In genomic region chr15:78984286-78984778, GRCm38 (mm10) we compare ENCODE assay signal across 8 mouse cellular contexts. TPM values are rescaled to one million over a fixed set of nuclear protein-coding genes. Genes with fewer than 3 reads are reported as not detected.
DNase-seq lines count a peak whose midpoint lies in the region; ATAC-seq lines count a peak whose summit lies in the region.

No protein-coding gene starts in this region.

- no peak for ATAC-seq in lung, embryonic 15.5 days (ENCODE audit: borderline replicate concordance, extremely low read depth, low FRiP score, low TSS enrichment)
- no peak for ATAC-seq in embryonic facial prominence, embryonic 15.5 days (ENCODE audit: insufficient number of reproducible peaks, low FRiP score, low TSS enrichment, low read depth)
- no peak for ATAC-seq in intestine, embryonic 15.5 days
- ATAC-seq in neural tube, embryonic 13.5 days (ENCODE audit: low read depth) = no peak
- ATAC-seq in megakaryocyte progenitor cell, adult 5-6 weeks (replicated peaks; ENCODE audit: poor library complexity) = no peak

- peak overlapping the region; percentile 91; the same call in 1 of the 2 replicates for H3K9ac ChIP-seq in lung, embryonic 15.5 days
- no peak overlapping the region for H3K9ac ChIP-seq in embryonic facial prominence, embryonic 15.5 days
- H3K9ac ChIP-seq in intestine, embryonic 15.5 days = peak overlapping the region; percentile 78; the same call in 1 of the 2 replicates
- 0 out of 2 replicates have a peak overlapping the region, but pooled peaks have one; percentile 9 for H3K9ac ChIP-seq in neural tube, embryonic 13.5 days

- H3K9me3 ChIP-seq in lung, embryonic 15.5 days = no peaks in the 10 kb centered on the region
- no peaks in the 10 kb centered on the region for H3K9me3 ChIP-seq in embryonic facial prominence, embryonic 15.5 days (replicated peaks)
- H3K9me3 ChIP-seq in intestine, embryonic 15.5 days = no peaks in the 10 kb centered on the region
- H3K9me3 ChIP-seq in neural tube, embryonic 13.5 days = no peaks in the 10 kb centered on the region

- peak overlapping the region; percentile 95 for H3K27ac ChIP-seq in lung, embryonic 15.5 days
- peak overlapping the region; percentile 95 for H3K27ac ChIP-seq in embryonic facial prominence, embryonic 15.5 days (replicated peaks)
- peak overlapping the region; percentile 93 for H3K27ac ChIP-seq in intestine, embryonic 15.5 days
- H3K27ac ChIP-seq in neural tube, embryonic 13.5 days (replicated peaks) = no peak overlapping the region

- no peaks in the 10 kb centered on the region for H3K27me3 ChIP-seq in lung, embryonic 15.5 days
- no peaks in the 10 kb centered on the region for H3K27me3 ChIP-seq in embryonic facial prominence, embryonic 15.5 days
- no peaks in the 10 kb centered on the region for H3K27me3 ChIP-seq in intestine, embryonic 15.5 days (replicated peaks)
- no peaks in the 10 kb centered on the region; the same call in 1 of the 2 replicates for H3K27me3 ChIP-seq in neural tube, embryonic 13.5 days

- H3K4me3 ChIP-seq in lung, embryonic 15.5 days = peak overlapping the region; percentile 91
- peak overlapping the region; percentile 95 for H3K4me3 ChIP-seq in embryonic facial prominence, embryonic 15.5 days (replicated peaks)
- peak overlapping the region; percentile 77 for H3K4me3 ChIP-seq in intestine, embryonic 15.5 days (replicated peaks)
- H3K4me3 ChIP-seq in neural tube, embryonic 13.5 days = peak overlapping the region; percentile 59

- WGBS in lung, embryonic 15.5 days = 19% methylated on average over 5 of the region's 5 CpGs
- WGBS in embryonic facial prominence, embryonic 15.5 days = 29% methylated on average over 5 of the region's 5 CpGs
- WGBS in intestine, embryonic 15.5 days = 21% methylated on average over 5 of the region's 5 CpGs
- 49% methylated on average over 5 of the region's 5 CpGs for WGBS in neural tube, embryonic 13.5 days

- DNase-seq in lung, postnatal 36 days = no peak
- no peak for DNase-seq in cerebellum, postnatal 36 days
- DNase-seq in embryo, embryonic 10 days (ENCODE audit: low spot score) = no peak

- H3K36me3 ChIP-seq in lung, embryonic 15.5 days = no peaks in the 10 kb centered on the region
- H3K36me3 ChIP-seq in embryonic facial prominence, embryonic 15.5 days = peaks cover 6% of the 10 kb centered on the region; the same call in 1 of the 2 replicates
- 0 out of 2 replicates have a peak, but pooled peaks cover 7% of the 10 kb centered on the region for H3K36me3 ChIP-seq in intestine, embryonic 15.5 days
- peaks cover 3% of the 10 kb centered on the region; the same call in 1 of the 2 replicates for H3K36me3 ChIP-seq in neural tube, embryonic 13.5 days

- peak overlapping the region; percentile 78 for H3K4me2 ChIP-seq in lung, embryonic 15.5 days
- H3K4me2 ChIP-seq in embryonic facial prominence, embryonic 15.5 days (replicated peaks) = peak overlapping the region; percentile 90
- peak overlapping the region; percentile 77 for H3K4me2 ChIP-seq in intestine, embryonic 15.5 days (replicated peaks)
- H3K4me2 ChIP-seq in neural tube, embryonic 13.5 days = peak overlapping the region; percentile 80

- peaks cover 50% of the 10 kb centered on the region for H3K4me1 ChIP-seq in lung, embryonic 15.5 days
- H3K4me1 ChIP-seq in embryonic facial prominence, embryonic 15.5 days = peaks cover 63% of the 10 kb centered on the region
- H3K4me1 ChIP-seq in intestine, embryonic 15.5 days (replicated peaks) = peaks cover 45% of the 10 kb centered on the region
- H3K4me1 ChIP-seq in neural tube, embryonic 13.5 days (replicated peaks) = peaks cover 62% of the 10 kb centered on the region

RNA-seq across cellular contexts. Expression of gene Triobp, which starts 36.8 kb away (rescaled TPM):
- 39.2 and 44.9 TPM in 2 replicates for polyA plus RNA-seq in lung, embryonic 15.5 days (2015; fragmentation: Nextera tagmentation; extraction: Ambion mirVana)
- 54.6 and 61.4 TPM in 2 replicates for polyA plus RNA-seq in embryonic facial prominence, embryonic 15.5 days (2015; fragmentation: Nextera tagmentation; extraction: Ambion mirVana)
- polyA plus RNA-seq in intestine, embryonic 15.5 days (2015; fragmentation: Nextera tagmentation; extraction: Ambion mirVana) = 51.5 and 53.1 TPM in 2 replicates
- 33.4 and 40.1 TPM in 2 replicates for polyA plus RNA-seq in neural tube, embryonic 13.5 days (2015; fragmentation: Nextera tagmentation; extraction: Ambion mirVana)
- 66.0 and 71.4 TPM in 2 replicates for total RNA-seq in megakaryocyte progenitor cell, adult 5-6 weeks (2015)
- total RNA-seq in megakaryocyte progenitor cell, adult 5-6 weeks (2017) = 20.7 and 26.0 TPM in 2 replicates

RNA-seq across cellular contexts. Expression of gene H1f0, which starts 43.9 kb away (rescaled TPM):
- 560 and 562 TPM in 2 replicates for polyA plus RNA-seq in lung, embryonic 15.5 days (2015; fragmentation: Nextera tagmentation; extraction: Ambion mirVana)
- 553 and 582 TPM in 2 replicates for polyA plus RNA-seq in embryonic facial prominence, embryonic 15.5 days (2015; fragmentation: Nextera tagmentation; extraction: Ambion mirVana)
- polyA plus RNA-seq in intestine, embryonic 15.5 days (2015; fragmentation: Nextera tagmentation; extraction: Ambion mirVana) = 441 and 523 TPM in 2 replicates
- 275 and 287 TPM in 2 replicates for polyA plus RNA-seq in neural tube, embryonic 13.5 days (2015; fragmentation: Nextera tagmentation; extraction: Ambion mirVana)
- 11.1 and 14.5 TPM in 2 replicates for total RNA-seq in megakaryocyte progenitor cell, adult 5-6 weeks (2015)
- 24.3 and 29.0 TPM in 2 replicates for total RNA-seq in megakaryocyte progenitor cell, adult 5-6 weeks (2017)

RNA-seq across cellular contexts. Expression of gene Nol12, which starts 49.6 kb away (rescaled TPM):
- polyA plus RNA-seq in lung, embryonic 15.5 days (2015; fragmentation: Nextera tagmentation; extraction: Ambion mirVana) = 46.9 and 47.8 TPM in 2 replicates
- polyA plus RNA-seq in embryonic facial prominence, embryonic 15.5 days (2015; fragmentation: Nextera tagmentation; extraction: Ambion mirVana) = 52.7 and 53.7 TPM in 2 replicates
- polyA plus RNA-seq in intestine, embryonic 15.5 days (2015; fragmentation: Nextera tagmentation; extraction: Ambion mirVana) = 41.4 and 42.3 TPM in 2 replicates
- 57.1 and 60.8 TPM in 2 replicates for polyA plus RNA-seq in neural tube, embryonic 13.5 days (2015; fragmentation: Nextera tagmentation; extraction: Ambion mirVana)
- 38.7 and 47.6 TPM in 2 replicates for total RNA-seq in megakaryocyte progenitor cell, adult 5-6 weeks (2015)
- 19.9 and 25.2 TPM in 2 replicates for total RNA-seq in megakaryocyte progenitor cell, adult 5-6 weeks (2017)

RNA-seq across cellular contexts. Expression of gene Galr3, which starts 57.4 kb away (rescaled TPM):
- not detected in 2 replicates for polyA plus RNA-seq in lung, embryonic 15.5 days (2015; fragmentation: Nextera tagmentation; extraction: Ambion mirVana)
- polyA plus RNA-seq in embryonic facial prominence, embryonic 15.5 days (2015; fragmentation: Nextera tagmentation; extraction: Ambion mirVana) = 0.14 and 0.37 TPM in 2 replicates
- polyA plus RNA-seq in intestine, embryonic 15.5 days (2015; fragmentation: Nextera tagmentation; extraction: Ambion mirVana) = 1.6 and 1.8 TPM in 2 replicates
- not detected in 2 replicates for polyA plus RNA-seq in neural tube, embryonic 13.5 days (2015; fragmentation: Nextera tagmentation; extraction: Ambion mirVana)
- total RNA-seq in megakaryocyte progenitor cell, adult 5-6 weeks (2015) = 0.15 and 0.69 TPM in 2 replicates
- total RNA-seq in megakaryocyte progenitor cell, adult 5-6 weeks (2017) = 0.29 and 0.91 TPM in 2 replicates

RNA-seq across cellular contexts. Expression of gene Lgals1, which starts 57.8 kb away (rescaled TPM):
- 804 and 851 TPM in 2 replicates for polyA plus RNA-seq in lung, embryonic 15.5 days (2015; fragmentation: Nextera tagmentation; extraction: Ambion mirVana)
- 2,635 and 2,725 TPM in 2 replicates for polyA plus RNA-seq in embryonic facial prominence, embryonic 15.5 days (2015; fragmentation: Nextera tagmentation; extraction: Ambion mirVana)
- polyA plus RNA-seq in intestine, embryonic 15.5 days (2015; fragmentation: Nextera tagmentation; extraction: Ambion mirVana) = 996 and 1,059 TPM in 2 replicates
- 273 and 356 TPM in 2 replicates for polyA plus RNA-seq in neural tube, embryonic 13.5 days (2015; fragmentation: Nextera tagmentation; extraction: Ambion mirVana)
- total RNA-seq in megakaryocyte progenitor cell, adult 5-6 weeks (2015) = 480 and 550 TPM in 2 replicates
- total RNA-seq in megakaryocyte progenitor cell, adult 5-6 weeks (2017) = 648 and 851 TPM in 2 replicates
